Mouse (Mus musculus) megakaryocyte, embryonic 14.5 days (primary cell): ENCODE data around the gene Rpl23.

Experiments used
- FLI1 ChIP-seq: IDR thresholded peaks from 2 replicates; pipeline ENCODE4 v1.6.1; 2012; ENCODE audit warnings: low read length, inconsistent platforms, mixed read lengths
- GATA1 ChIP-seq: IDR thresholded peaks from 3 replicates; pipeline ENCODE4 v1.6.1; 2012; ENCODE audit warnings: mixed read lengths, low read length, inconsistent platforms, borderline replicate concordance

DNA sequence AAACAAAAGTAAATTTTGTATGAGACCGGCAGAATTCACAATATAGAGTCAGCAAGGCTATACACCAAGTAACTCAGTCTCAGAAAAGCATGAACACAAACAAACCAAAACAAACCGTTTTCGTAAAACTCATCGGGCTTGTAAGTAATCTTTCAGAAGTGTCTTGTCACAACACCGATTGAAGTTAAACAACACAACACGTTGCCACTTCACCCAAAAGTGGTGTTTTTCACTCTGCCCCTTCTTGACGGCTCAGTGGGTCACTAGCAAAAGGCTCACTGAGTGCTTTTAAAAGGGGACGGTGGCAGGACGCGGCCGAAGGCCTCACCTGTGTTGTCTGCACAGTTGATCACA, 782 bp downstream of the Rpl23 start:
- TF ChIP-seq GATA1 (no peak), FLI1 (no peak)
